Mouse (Mus musculus) forebrain, embryonic 11.5 days (tissue): ENCODE results near the gene Car10. TPM values are rescaled to one million over a fixed set of nuclear protein-coding genes. Genes with fewer than 3 reads are reported as not detected.

Experiments
- ATAC-seq: fragments of 200-750 bp; cut with Nextera tagmentation; replicated peaks from 2 replicates; pipeline ENCODE4 v1.8.0; 2017; ENCODE audit warnings: moderate TSS enrichment; ENCODE audit not compliant: low FRiP score
- DNase-seq: peaks from one replicate; pipeline ENCODE4 v3.0.0-alpha.2; 2017; ENCODE audit warnings: low spot score
- H3K27ac ChIP-seq: fragments of 300-500 bp; sonication (generic); 2 replicates; pipeline ENCODE4 v1.5.1; 2014; ENCODE audit warnings: low read depth, low read length
- H3K27me3 ChIP-seq: fragments of 300-500 bp; sonication (generic); 2 replicates; pipeline ENCODE4 v1.6.1; 2014; ENCODE audit warnings: mild to moderate bottlenecking, low read length, mixed read lengths; ENCODE audit not compliant: control insufficient read depth, insufficient read depth
- H3K36me3 ChIP-seq: fragments of 300-500 bp; sonication (generic); 2 replicates; pipeline ENCODE4 v1.6.1; 2014; ENCODE audit warnings: mild to moderate bottlenecking, low read length, moderate library complexity, mixed read lengths; ENCODE audit not compliant: control insufficient read depth, insufficient read depth
- H3K4me1 ChIP-seq: fragments of 300-500 bp; sonication (generic); replicated peaks from 2 replicates; pipeline ENCODE4 v1.6.1; 2014; ENCODE audit warnings: low read length, mixed read lengths; ENCODE audit not compliant: control insufficient read depth, insufficient read depth
- H3K4me2 ChIP-seq: fragments of 300-500 bp; sonication (generic); 2 replicates; pipeline ENCODE4 v1.6.1; 2014; ENCODE audit warnings: low read depth, mild to moderate bottlenecking, low read length, moderate library complexity, mixed read lengths; ENCODE audit not compliant: severe bottlenecking
- H3K4me3 ChIP-seq: fragments of 300-500 bp; sonication (generic); 2 replicates; pipeline ENCODE4 v1.5.1; 2014; ENCODE audit warnings: low read depth, low read length
- H3K9ac ChIP-seq: fragments of 300-500 bp; sonication (generic); 2 replicates; pipeline ENCODE4 v1.6.1; 2014; ENCODE audit warnings: low read length
- H3K9me3 ChIP-seq: fragments of 300-500 bp; sonication (generic); 2 replicates; pipeline ENCODE4 v1.6.1; 2016; ENCODE audit warnings: low read length, mixed read lengths; ENCODE audit not compliant: control insufficient read depth
- WGBS: fragments of 180-500 bp; shearing (Covaris S2); extraction: QIAGEN DNeasy Blood & Tissue Kit; methylation state at CpG from one replicate; pipeline ENCODE4 v1.1.7; 2014; 5-methylcytosine and 5-hydroxymethylcytosine counted together
- polyA plus RNA-seq: library from polyadenylated mRNA; unstranded; fragments of >200 nt; fragmentation: Nextera tagmentation; extraction: Ambion mirVana; gene quantifications from 2 replicates; pipeline ENCODE4 v1.2.1, GENCODE M21; 2014

The Car10 gene
- 1.2 and 1.3 TPM in 2 replicates for polyA plus RNA-seq

GRCm38 (mm10) chr11:93097941-93098828 is at the start of gene Car10:
Gene Car10, plus strand, starts transcription at chr11:93098028.
- Histone ChIP-seq H3K4me2 (peak within 1 kb of the TSS; percentile 94), H3K27me3 (peaks cover 44% of the 10 kb centered on the region), H3K9ac (peak within 1 kb of the TSS; percentile 24; the same call in 1 of the 2 replicates), H3K36me3 (no peaks in the 10 kb centered on the region), H3K4me1 (peaks cover 12% of the 10 kb centered on the region; the same call in 1 of the 2 replicates), H3K4me3 (peak within 1 kb of the TSS; percentile 40), H3K27ac (no peak within 1 kb of the TSS), H3K9me3 (no peaks in the 10 kb centered on the region)
- ATAC-seq (peak; percentile 59), DNase-seq (peak; percentile 67)
- WGBS = under 1% methylated on average over 46 of the region's 48 CpGs

GRCm38 (mm10) chr11:93065021-93065420 is 32.8 kb upstream of the Car10 start:
- ATAC-seq = no peak
- H3K9ac ChIP-seq = no peak overlapping the region
- 86% methylated on average over 6 of the region's 6 CpGs for WGBS

GRCm38 (mm10) chr11:93065656-93066181 is 32.1 kb upstream of the Car10 start:
- no peaks in the 10 kb centered on the region for H3K4me1 ChIP-seq
- no peak overlapping the region for H3K9ac ChIP-seq
- H3K27me3 ChIP-seq = no peaks in the 10 kb centered on the region
- H3K9me3 ChIP-seq = no peaks in the 10 kb centered on the region
- no peak overlapping the region for H3K4me3 ChIP-seq
- WGBS = 71% methylated on average over 3 of the region's 3 CpGs
- H3K27ac ChIP-seq = no peak overlapping the region
- ATAC-seq (no peak), DNase-seq (no peak)
- no peak overlapping the region for H3K4me2 ChIP-seq
- H3K36me3 ChIP-seq = no peaks in the 10 kb centered on the region

More at GRCm38 (mm10) chr11:93065021-93065420, 32.8 kb upstream of the Car10 start:
- Histone ChIP-seq H3K27ac (no peak overlapping the region), H3K4me1 (no peaks in the 10 kb centered on the region), H3K27me3 (no peaks in the 10 kb centered on the region), H3K4me3 (no peak overlapping the region), H3K4me2 (no peak overlapping the region), H3K9me3 (no peaks in the 10 kb centered on the region), H3K36me3 (no peaks in the 10 kb centered on the region)
- DNase-seq = no peak

GRCm38 (mm10) chr11:93095588-93095987 is 2.2 kb upstream of the Car10 start:
- no peak overlapping the region for H3K9ac ChIP-seq
- ATAC-seq (no peak), DNase-seq (no peak)
- peaks cover 33% of the 10 kb centered on the region for H3K27me3 ChIP-seq
- H3K4me3 ChIP-seq = no peak overlapping the region
- H3K36me3 ChIP-seq = no peaks in the 10 kb centered on the region
- WGBS = 28% methylated on average over 2 of the region's 2 CpGs
- H3K9me3 ChIP-seq = no peaks in the 10 kb centered on the region
- H3K27ac ChIP-seq = no peak overlapping the region
- H3K4me2 ChIP-seq = no peak overlapping the region
- peaks cover 12% of the 10 kb centered on the region; the same call in 1 of the 2 replicates for H3K4me1 ChIP-seq

- peak; percentile 81 for DNase-seq
- H3K36me3 ChIP-seq = no peaks in the 10 kb centered on the region
- no peak overlapping the region for H3K4me2 ChIP-seq
- no peak overlapping the region for H3K27ac ChIP-seq
- no peak for ATAC-seq
- peaks cover 12% of the 10 kb centered on the region; the same call in 1 of the 2 replicates for H3K4me1 ChIP-seq
- H3K4me3 ChIP-seq = no peak overlapping the region
- under 1% methylated on average over 6 of the region's 6 CpGs for WGBS
- H3K9me3 ChIP-seq = no peaks in the 10 kb centered on the region
- no peak overlapping the region for H3K9ac ChIP-seq
- H3K27me3 ChIP-seq = peaks cover 44% of the 10 kb centered on the region
Observed at GRCm38 (mm10) chr11:93097001-93097400, 827 bp upstream of the Car10 start.

- H3K9ac ChIP-seq = no peak overlapping the region
Observed at GRCm38 (mm10) chr11:93097431-93097851, 387 bp upstream of the Car10 start.

GRCm38 (mm10) chr11:93098933-93099381 is 1.1 kb downstream of the Car10 start:
- H3K4me1 ChIP-seq = peaks cover 12% of the 10 kb centered on the region; the same call in 1 of the 2 replicates
- peak; percentile 62 for DNase-seq
- H3K27me3 ChIP-seq = peaks cover 44% of the 10 kb centered on the region
- WGBS = under 1% methylated on average over 35 of the region's 37 CpGs
- peak overlapping the region; percentile 94 for H3K4me2 ChIP-seq
- ATAC-seq = peak; percentile 47
- H3K27ac ChIP-seq = no peak overlapping the region
- peak overlapping the region; percentile 27; the same call in 1 of the 2 replicates for H3K9ac ChIP-seq
- H3K36me3 ChIP-seq = no peaks in the 10 kb centered on the region
- H3K9me3 ChIP-seq = no peaks in the 10 kb centered on the region
- H3K4me3 ChIP-seq = peak overlapping the region; percentile 40

More at GRCm38 (mm10) chr11:93097431-93097851, 387 bp upstream of the Car10 start:
- Histone ChIP-seq H3K27me3 (peaks cover 44% of the 10 kb centered on the region), H3K4me3 (peak overlapping the region; percentile 40), H3K27ac (no peak overlapping the region), H3K4me2 (peak overlapping the region; percentile 94), H3K9me3 (no peaks in the 10 kb centered on the region), H3K4me1 (peaks cover 12% of the 10 kb centered on the region; the same call in 1 of the 2 replicates), H3K36me3 (no peaks in the 10 kb centered on the region)
- no peak for ATAC-seq
- 2% methylated on average over 14 of the region's 14 CpGs for WGBS
- peak; percentile 53 for DNase-seq
